Mouse (Mus musculus): ENCODE results near the gene Atrn. TPM values are rescaled to one million over a fixed set of nuclear protein-coding genes. Genes with fewer than 3 reads are reported as not detected.

Gene Atrn
- polyA plus RNA-seq, 1 experiment from 2014 or later = 7.2 TPM

Small RNA genes within 50 kb of the gene (microRNA-seq; reads per million reads assigned to microRNA genes)
- not detected for gene Mir6973b

Other genes starting within 250 kb of the Atrn start
- gene Ddrgk1, start 241.8 kb upstream of the Atrn start, polyA plus RNA-seq (2016; fragmentation: Nextera tagmentation; extraction: Ambion mirVana) = 44.5 and 46.3 TPM in 2 replicates
- 79.7 and 84.1 TPM in 2 replicates for gene Itpa, start 238.9 kb upstream of the Atrn start, polyA plus RNA-seq (2016; fragmentation: Nextera tagmentation; extraction: Ambion mirVana)
- gene Slc4a11, start 209.0 kb upstream of the Atrn start, polyA plus RNA-seq (2016; fragmentation: Nextera tagmentation; extraction: Ambion mirVana) = 0.12 and 0.13 TPM in 2 replicates
- 61.1 and 66.5 TPM in 2 replicates for gene 4930402H24Rik, start 89 bp upstream of the Atrn start, polyA plus RNA-seq (2016; fragmentation: Nextera tagmentation; extraction: Ambion mirVana)
- gene Gfra4, start 136.6 kb downstream of the Atrn start, polyA plus RNA-seq (2016; fragmentation: Nextera tagmentation; extraction: Ambion mirVana) = 3.3 and 3.8 TPM in 2 replicates
- gene Adam33, start 157.3 kb downstream of the Atrn start, polyA plus RNA-seq (2016; fragmentation: Nextera tagmentation; extraction: Ambion mirVana) = 9.8 and 12.0 TPM in 2 replicates
- 0.08 and 0.14 TPM in 2 replicates for gene Siglec1, start 180.3 kb downstream of the Atrn start, polyA plus RNA-seq (2016; fragmentation: Nextera tagmentation; extraction: Ambion mirVana)
- 8.7 and 8.9 TPM in 2 replicates for gene Hspa12b, start 220.8 kb downstream of the Atrn start, polyA plus RNA-seq (2016; fragmentation: Nextera tagmentation; extraction: Ambion mirVana)
- gene Gm11037, start 227.0 kb downstream of the Atrn start, polyA plus RNA-seq (2016; fragmentation: Nextera tagmentation; extraction: Ambion mirVana) = not detected in 2 replicates